Mouse (Mus musculus) spleen, postnatal 10 days (tissue): ENCODE results near the gene Gm19684.
A peak's percentile ranks its signal among the peaks of the same experiment; 100 is the strongest.
"Not testable (repeated sequence)": the region's sequence is repeated elsewhere in the genome, so short reads cannot be mapped to it uniquely, and the experiment has no call there.

Experiments
- DNase-seq, 2 experiments: peaks; one replicate each; pipeline ENCODE4 v3.0.0; 2021 to 2022; ENCODE audit warnings: low spot score in 2 of 2

Gene Gm19684

GRCm38 (mm10) chr17:36176132-36176531 is 54.7 kb downstream of the Gm19684 start:
- not testable (repeated sequence) for DNase-seq

GRCm38 (mm10) chr17:36178938-36179337 is 57.5 kb downstream of the Gm19684 start:
- DNase-seq: peak in 1 of 2 experiments; percentile 23
